Mouse (Mus musculus) heart, postnatal 4 days (tissue): ENCODE data around the gene Kcnab3. TPM values are rescaled to one million over a fixed set of nuclear protein-coding genes. Genes with fewer than 3 reads are reported as not detected.
A peak's percentile ranks its signal among the peaks of the same experiment; 100 is the strongest.

Experiments used
- DNase-seq: peaks from one replicate; pipeline ENCODE4 v3.0.0; 2021
- total RNA-seq, 2 experiments: library from RNA; stranded (reverse); gene quantifications; 2 replicates each; pipeline ENCODE4 v1.2.3; 2021

Kcnab3 gene
- total RNA-seq, 2 experiments from 2014 or later, result 1.5 to 2.1 TPM

DNA sequence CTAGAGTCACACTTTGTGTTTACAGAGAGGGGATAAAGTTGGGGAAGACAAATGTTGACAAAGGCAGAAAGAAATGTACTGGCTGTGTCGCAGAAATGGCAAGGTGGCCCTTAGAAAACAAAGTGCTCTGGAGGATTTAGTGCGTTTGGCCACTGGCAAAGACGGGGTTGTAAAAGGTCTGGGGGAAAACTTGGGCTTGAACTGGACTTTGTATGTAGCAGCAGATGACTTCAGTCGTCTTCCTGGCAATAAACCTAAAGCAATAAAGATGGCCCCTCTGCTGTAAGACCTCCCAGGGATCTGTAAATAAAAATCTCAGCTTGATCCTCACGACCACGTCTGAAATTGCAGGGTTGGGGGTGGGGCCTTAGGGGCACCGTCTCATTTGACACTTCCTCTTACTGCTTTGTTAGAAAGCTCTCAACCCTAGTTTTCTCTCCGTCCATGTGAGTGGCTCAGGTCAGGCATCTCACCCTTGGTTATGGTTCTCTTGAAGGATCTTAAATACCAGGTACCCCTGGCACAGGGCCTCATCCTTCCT, 6.7 kb downstream of the Kcnab3 start:
- DNase-seq, result no peak

DNA sequence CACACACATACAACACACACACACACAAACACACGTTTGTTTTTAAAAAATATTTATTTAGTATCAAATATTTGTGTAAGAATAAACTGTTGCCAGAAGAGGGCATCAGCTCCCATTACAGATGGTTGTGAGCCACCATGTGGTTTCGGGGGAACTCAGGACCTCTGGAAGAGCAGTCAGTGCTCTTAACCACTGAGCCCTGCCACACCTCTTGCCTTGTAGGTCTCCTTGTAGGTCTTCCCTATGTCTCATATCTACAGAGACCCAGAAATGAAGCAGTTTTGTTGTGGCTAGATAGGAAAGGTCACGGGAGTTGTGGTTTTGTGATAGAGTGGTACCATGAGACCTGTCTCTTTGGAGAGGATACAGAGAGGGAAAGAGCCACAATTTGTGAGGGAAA, 7.9 kb downstream of the Kcnab3 start:
- DNase-seq, result no peak

DNA sequence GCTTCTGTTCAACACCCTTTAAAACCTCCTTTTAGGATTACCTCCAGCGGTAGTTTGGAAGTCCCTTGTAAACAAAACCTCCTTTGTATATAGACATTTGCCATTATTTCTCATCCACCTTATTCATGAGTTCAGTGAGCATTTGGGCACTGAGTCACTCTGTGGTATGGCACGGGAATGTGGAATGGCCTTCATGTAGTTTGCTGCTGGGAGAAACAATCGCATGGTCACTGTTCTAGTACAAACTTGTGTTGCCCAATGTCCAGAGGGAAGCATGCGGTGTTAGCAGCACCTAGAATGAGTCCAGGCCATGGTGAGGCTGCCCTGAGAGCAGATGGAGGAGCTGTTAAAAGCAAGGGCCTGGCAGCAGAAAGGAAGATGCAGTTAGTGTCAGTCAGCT, 8.7 kb downstream of the Kcnab3 start:
- no peak for DNase-seq

- peak; percentile 73 for DNase-seq
These were observed 14.4 kb downstream of the Kcnab3 start, which contains the start of gene Rnf227 for GRCm38 (mm10) chr11:69340161-69341131. Rnf227 (plus strand) TSS chr11:69340461.

DNA sequence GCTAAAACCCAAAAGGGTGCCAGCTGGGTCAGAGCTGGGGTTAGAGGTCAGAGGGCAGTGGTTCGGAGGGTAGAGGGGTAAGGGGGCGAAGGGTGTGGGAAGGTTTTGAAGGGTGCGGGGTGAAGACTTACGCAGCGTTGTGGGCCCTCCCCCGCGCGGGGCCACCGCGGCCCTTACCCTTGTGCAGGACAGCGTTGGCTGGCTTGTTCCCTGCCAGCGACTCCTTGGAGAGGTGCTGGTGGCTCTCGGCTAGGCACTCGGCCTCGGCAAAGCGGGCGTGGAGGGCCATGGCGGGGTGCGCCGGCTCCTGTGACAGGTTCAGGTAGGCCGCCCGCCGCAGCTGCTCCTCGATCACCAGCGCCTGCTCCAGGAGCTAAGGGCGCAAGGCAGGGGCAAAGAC, 20.4 kb downstream of the Kcnab3 start:
- DNase-seq, result no peak

GRCm38 (mm10) chr11:69356544-69356943, 30.5 kb downstream of the Kcnab3 start:
- no peak for DNase-seq

DNA sequence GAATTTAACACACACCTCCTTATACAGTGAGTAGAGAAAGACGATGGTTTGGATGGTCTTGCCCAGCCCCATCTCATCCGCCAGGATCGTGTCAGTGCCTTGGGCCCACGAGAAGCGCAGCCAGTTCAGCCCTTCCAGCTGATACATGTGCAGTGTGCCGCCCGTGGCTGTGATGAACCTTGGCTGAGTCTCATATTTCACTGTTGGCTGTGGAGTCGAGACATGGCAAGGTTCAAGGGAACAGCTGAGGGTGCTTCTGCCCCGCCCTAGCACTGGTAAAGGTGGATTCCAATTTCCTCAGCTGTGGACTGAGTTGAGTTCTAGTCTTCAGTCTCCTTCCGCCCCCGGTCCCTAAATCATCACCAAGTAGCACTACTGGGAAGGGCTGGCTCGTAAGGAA, 31.6 kb downstream of the Kcnab3 start:
- DNase-seq, result no peak

GRCm38 (mm10) chr11:69362021-69362420, 36.0 kb downstream of the Kcnab3 start:
- no peak for DNase-seq

DNA sequence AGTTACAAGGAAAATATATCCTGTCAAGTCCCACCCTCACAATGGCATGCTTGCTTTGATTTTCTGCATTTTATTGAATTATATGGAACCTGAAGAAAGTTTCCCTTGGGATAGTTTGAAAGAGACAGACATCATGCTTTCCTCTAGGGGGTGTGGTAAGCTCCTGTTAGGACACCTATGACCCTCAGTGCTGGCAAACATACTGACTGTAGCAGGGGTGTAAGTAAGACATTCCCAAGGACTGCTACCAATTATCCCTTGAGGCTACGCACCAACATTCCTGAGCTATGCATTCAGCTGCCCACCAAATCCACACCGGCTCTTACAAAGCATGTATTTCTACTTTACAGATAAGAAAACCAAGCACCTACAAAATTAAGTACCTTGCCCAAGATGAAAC, 36.4 kb downstream of the Kcnab3 start:
- DNase-seq, result no peak

DNA sequence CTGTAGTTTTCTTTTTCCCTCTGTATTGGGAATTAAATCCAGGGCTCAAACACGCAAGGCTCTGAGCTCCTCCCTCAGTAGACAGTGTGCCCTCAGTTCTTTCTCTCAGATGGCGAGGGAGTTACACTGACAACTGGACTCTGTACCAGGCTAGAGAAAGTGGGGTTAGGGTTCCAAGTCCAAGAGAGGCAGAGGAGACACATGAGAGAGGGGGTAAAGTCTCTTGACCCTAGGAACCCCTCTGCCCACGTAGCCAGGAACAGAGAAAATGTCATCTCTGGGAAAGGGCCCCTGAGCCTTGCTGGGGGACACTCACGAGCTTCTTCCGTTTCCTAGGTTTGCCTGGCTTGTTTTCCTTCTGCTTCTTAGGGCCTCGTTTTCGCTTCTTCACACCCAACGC, 38.3 kb downstream of the Kcnab3 start:
- DNase-seq, result no peak

GRCm38 (mm10) chr11:69364910-69365309, 38.9 kb downstream of the Kcnab3 start:
- peak; percentile 99 for DNase-seq

DNA sequence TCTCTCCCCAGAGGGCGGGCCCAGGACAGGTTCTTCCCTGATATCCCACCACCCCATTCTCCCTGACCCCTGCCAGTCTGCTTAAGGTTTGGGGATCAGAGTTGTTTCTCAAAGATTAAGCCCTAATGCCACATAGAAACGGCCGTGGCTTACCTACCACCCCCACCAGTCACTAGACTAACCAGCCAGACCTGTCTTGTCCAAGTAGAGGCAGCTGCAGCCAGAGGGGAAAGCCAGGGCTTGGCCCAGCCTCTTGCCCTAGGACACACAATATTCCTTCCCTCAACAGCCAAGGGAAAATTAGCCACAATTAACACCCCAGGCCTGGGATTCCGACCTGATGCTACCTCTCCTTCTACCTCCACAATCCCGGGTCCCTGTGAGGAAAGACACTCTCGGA, 39.7 kb downstream of the Kcnab3 start:
- no peak for DNase-seq

DNA sequence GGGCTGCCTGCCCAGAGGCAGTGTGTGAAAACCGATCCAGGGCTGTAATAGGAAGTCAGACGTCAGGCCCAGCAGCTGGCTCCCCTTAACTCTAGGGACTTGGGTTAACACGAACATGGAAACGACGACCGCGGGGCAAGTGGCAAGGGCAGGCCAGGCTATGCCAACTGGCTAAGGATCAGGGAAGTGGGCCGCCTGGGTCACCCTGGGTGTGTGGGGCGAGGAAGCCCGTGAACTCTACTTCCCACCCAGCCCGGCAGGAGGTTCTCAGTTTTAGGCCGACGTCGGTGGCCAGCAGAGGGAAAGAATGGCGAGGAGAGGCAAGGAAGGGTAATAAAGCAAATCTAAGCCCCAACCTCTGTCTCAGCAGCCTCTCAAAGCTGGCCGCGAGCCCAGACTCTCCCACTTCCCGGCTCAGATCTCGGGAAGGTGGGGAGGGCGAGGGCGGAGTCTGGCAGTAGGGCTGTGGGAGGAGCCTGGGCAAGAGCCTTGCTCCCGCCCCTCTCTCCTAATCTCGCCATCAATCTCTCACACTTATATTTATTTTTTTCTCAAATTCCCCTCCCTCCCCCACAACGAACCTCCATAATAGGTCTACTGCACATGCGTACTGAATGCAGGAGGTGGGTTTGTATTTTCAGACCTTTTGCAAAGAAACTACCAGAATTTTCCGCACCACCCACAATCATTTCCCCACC, 40.2 kb downstream of the Kcnab3 start:
- peak; percentile 97 for DNase-seq

DNA sequence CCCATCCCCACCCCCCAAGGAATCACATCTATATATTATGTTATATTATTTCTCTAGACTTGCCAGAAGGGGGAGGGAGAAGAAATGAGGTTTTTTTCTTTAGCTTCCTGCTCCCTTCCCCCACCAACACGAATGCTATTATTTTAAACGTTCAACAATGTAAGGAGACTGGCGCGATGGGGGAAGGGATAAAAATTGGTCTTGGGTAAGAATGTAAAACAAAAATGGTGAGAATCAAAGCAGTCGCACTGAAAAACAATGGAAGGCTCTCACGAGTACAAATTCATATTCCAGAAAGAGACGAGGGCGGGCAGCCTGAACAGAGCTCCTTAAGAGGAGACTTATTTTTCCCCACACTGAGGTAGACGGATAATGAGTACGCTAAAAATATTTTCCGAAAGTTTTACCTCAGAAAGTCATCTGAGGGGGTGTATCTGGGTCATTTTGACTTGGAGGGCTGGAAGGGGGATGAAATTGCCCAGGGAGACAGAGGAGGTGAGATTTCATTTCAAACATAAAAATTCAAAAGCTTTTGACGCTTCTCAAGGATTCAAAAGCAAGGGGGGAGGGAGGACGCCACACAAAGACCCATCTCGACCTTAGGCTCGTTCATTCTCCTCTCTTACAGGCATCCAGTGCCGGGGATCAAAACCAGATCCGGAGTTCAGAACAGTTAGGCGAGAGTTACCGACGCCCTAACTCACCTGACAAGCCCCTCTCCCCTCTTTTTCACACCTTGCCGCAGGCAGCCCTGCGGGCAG, 41.0 kb downstream of the Kcnab3 start:
- DNase-seq, result no peak

DNA sequence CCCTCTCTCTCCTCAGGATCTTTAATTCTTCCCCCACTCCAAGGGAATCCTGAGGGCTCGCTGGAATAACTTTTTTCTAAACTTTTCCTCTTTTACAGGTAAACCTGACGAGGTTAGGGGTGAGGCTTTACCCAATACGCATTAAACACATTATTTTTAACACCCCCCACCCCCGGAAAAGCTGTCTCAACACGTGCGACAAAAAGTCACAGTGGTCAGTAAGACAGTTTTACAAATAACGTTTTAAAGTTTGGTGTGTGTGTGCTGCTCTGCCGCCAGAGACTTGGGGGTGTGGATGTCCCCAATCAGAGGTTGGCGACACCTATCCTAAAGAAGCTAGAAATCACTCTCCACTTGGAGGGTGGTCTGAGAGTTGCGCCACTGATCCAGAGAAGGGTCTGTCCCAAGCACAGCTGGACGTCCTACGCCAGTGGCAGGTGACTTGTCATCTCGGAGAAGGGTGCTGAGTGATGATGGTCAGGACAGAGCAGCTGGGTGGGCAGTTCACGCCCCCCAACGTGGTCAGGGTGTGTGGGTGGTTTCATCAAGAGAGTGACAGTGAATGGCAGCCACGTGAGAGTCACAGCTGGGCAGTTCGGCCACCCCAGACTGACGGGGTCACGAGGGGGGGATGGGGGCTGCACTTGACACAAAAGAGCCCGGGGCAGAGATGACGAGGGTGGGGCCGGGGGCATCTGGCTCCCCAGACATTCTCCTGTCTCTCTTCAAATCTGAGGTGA, 41.7 kb downstream of the Kcnab3 start:
- peak; percentile 50 for DNase-seq

DNA sequence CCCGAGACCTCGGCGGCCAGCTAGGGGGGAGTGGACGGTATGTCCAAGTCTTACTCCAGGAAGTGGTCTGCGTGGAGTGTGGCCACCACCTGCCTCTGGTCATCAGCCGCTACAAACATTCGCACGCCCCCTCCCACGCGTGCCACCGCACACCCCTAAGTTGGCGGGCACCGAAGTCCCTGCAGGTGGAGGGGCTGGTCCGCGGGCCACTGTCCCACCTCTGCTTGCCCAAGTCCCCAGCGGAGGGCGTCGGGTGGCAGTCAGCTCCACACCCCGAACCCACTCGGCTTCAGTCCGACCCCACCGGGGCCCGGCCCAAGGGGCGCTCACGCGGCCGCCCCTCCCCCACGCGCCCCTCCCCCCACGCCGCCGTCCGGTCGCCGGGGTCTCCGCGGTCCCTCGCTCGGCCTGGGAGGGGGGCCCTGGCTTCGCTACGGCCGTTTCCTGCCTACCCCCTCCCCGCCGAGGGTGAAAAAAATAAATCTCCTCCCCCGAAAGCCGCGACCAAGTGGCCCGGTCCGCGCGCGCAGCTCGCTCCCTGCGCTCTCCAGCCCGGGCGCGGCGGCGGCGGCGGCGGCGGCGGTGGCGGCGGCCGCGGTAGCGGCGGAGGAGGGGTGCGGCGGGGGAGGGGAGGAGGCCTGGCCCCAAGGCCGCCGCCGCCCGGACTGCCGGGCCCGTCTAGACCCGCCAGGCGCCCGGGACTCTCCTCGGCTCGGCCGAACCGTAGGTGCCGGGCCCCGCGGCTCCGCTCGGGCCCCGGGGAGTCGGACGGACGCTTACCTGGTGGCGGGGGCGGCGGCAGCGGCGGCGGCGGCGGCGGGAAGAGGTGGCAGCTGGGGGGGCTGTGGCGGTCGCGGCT, 42.5 kb downstream of the Kcnab3 start:
- peak; percentile 53 for DNase-seq

- no peak for DNase-seq
These were observed 43.3 kb downstream of the Kcnab3 start, which contains the start of gene Chd3 for GRCm38 (mm10) chr11:69369215-69369989. Chd3 (minus strand) TSS chr11:69369406.

GRCm38 (mm10) chr11:69369990-69370816, 44.1 kb downstream of the Kcnab3 start:
- DNase-seq, result no peak

GRCm38 (mm10) chr11:69370817-69371215, 44.8 kb downstream of the Kcnab3 start:
- no peak for DNase-seq
